Mouse (Mus musculus): ENCODE results near the gene Zc3h18. TPM values are rescaled to one million over a fixed set of nuclear protein-coding genes. Genes with fewer than 3 reads are reported as not detected.

The Zc3h18 gene
- polyA plus RNA-seq, 1 experiment, result 23.3 TPM

- WGBS, result 36% methylated on average over 6 of the region's 6 CpGs
- H3K4me1 ChIP-seq (ENCODE audit: control insufficient read depth, insufficient read depth, insufficient read length, low read length), result no peaks in the 10 kb centered on the region
- H3K27me3 ChIP-seq (ENCODE audit: control insufficient read depth, insufficient read depth, low read length), result no peaks in the 10 kb centered on the region
- TF ChIP-seq CTCF (IDR thresholded peaks at IDR 0.05; ENCODE audit: extremely low read depth, insufficient read length, insufficient replicate concordance, low read depth, low read length) (no peak), POLR2A (IDR thresholded peaks at IDR 0.05; ENCODE audit: low read depth, low read length) (no peak)
- H3K27ac ChIP-seq (ENCODE audit: insufficient read depth, low read depth, low read length), result no peak overlapping the region
- H3K36me3 ChIP-seq (ENCODE audit: control insufficient read depth, insufficient read depth, low read length), result no peaks in the 10 kb centered on the region
- no peak overlapping the region for H3K4me3 ChIP-seq (ENCODE audit: low read depth, low read length)
These were observed 4.7 kb upstream of the Zc3h18 start for GRCm38 (mm10) chr8:122371706-122372105.

GRCm38 (mm10) chr8:122375320-122375719, 1.1 kb upstream of the Zc3h18 start:
- no peak for TF ChIP-seq POLR2A (IDR thresholded peaks at IDR 0.05; ENCODE audit: low read depth, low read length)
- TF ChIP-seq CTCF (IDR thresholded peaks at IDR 0.05; ENCODE audit: extremely low read depth, insufficient read length, insufficient replicate concordance, low read depth, low read length), result no peak
- Histone ChIP-seq H3K27ac (ENCODE audit: insufficient read depth, low read depth, low read length) (no peak overlapping the region), H3K27me3 (ENCODE audit: control insufficient read depth, insufficient read depth, low read length) (no peaks in the 10 kb centered on the region), H3K4me1 (ENCODE audit: control insufficient read depth, insufficient read depth, insufficient read length, low read length) (peaks cover 6% of the 10 kb centered on the region), H3K36me3 (ENCODE audit: control insufficient read depth, insufficient read depth, low read length) (peaks cover 3% of the 10 kb centered on the region; the same call in 1 of the 2 replicates), H3K4me3 (ENCODE audit: low read depth, low read length) (no peak overlapping the region)
- WGBS, result 91% methylated on average over 7 of the region's 7 CpGs

- Histone ChIP-seq H3K27ac (ENCODE audit: insufficient read depth, low read depth, low read length) (no peak overlapping the region), H3K36me3 (ENCODE audit: control insufficient read depth, insufficient read depth, low read length) (peaks cover 5% of the 10 kb centered on the region; the same call in 1 of the 2 replicates), H3K4me3 (ENCODE audit: low read depth, low read length) (peak overlapping the region; percentile 58), H3K4me1 (ENCODE audit: control insufficient read depth, insufficient read depth, insufficient read length, low read length) (peaks cover 6% of the 10 kb centered on the region), H3K27me3 (ENCODE audit: control insufficient read depth, insufficient read depth, low read length) (no peaks in the 10 kb centered on the region)
- 9% methylated on average over 13 of the region's 13 CpGs for WGBS
- TF ChIP-seq CTCF (IDR thresholded peaks at IDR 0.05; ENCODE audit: extremely low read depth, insufficient read length, insufficient replicate concordance, low read depth, low read length), result no peak
- TF ChIP-seq POLR2A (IDR thresholded peaks at IDR 0.05; ENCODE audit: low read depth, low read length), result no peak
These were observed 551 bp upstream of the Zc3h18 start for GRCm38 (mm10) chr8:122375751-122376364.

- Histone ChIP-seq H3K36me3 (ENCODE audit: control insufficient read depth, insufficient read depth, low read length) (peaks cover 49% of the 10 kb centered on the region), H3K27me3 (ENCODE audit: control insufficient read depth, insufficient read depth, low read length) (no peaks in the 10 kb centered on the region), H3K27ac (ENCODE audit: insufficient read depth, low read depth, low read length) (no peak overlapping the region), H3K4me3 (ENCODE audit: low read depth, low read length) (no peak overlapping the region), H3K4me1 (ENCODE audit: control insufficient read depth, insufficient read depth, insufficient read length, low read length) (peaks cover 2% of the 10 kb centered on the region)
- no peak for TF ChIP-seq POLR2A (IDR thresholded peaks at IDR 0.05; ENCODE audit: low read depth, low read length)
- TF ChIP-seq CTCF (IDR thresholded peaks at IDR 0.05; ENCODE audit: extremely low read depth, insufficient read length, insufficient replicate concordance, low read depth, low read length), result no peak
- 38% methylated on average over 4 of the region's 4 CpGs for WGBS
These were observed 6.6 kb downstream of the Zc3h18 start for GRCm38 (mm10) chr8:122383039-122383438.

- 85% methylated on average over 3 of the region's 3 CpGs for WGBS
- Histone ChIP-seq H3K27ac (ENCODE audit: insufficient read depth, low read depth, low read length) (no peak overlapping the region), H3K4me3 (ENCODE audit: low read depth, low read length) (no peak overlapping the region), H3K4me1 (ENCODE audit: control insufficient read depth, insufficient read depth, insufficient read length, low read length) (no peaks in the 10 kb centered on the region), H3K27me3 (ENCODE audit: control insufficient read depth, insufficient read depth, low read length) (no peaks in the 10 kb centered on the region), H3K36me3 (ENCODE audit: control insufficient read depth, insufficient read depth, low read length) (peaks cover 61% of the 10 kb centered on the region)
- no peak for TF ChIP-seq CTCF (IDR thresholded peaks at IDR 0.05; ENCODE audit: extremely low read depth, insufficient read length, insufficient replicate concordance, low read depth, low read length)
- TF ChIP-seq POLR2A (IDR thresholded peaks at IDR 0.05; ENCODE audit: low read depth, low read length), result no peak
These were observed 12.9 kb downstream of the Zc3h18 start for GRCm38 (mm10) chr8:122389357-122389756.

- WGBS, result 78% methylated on average over 3 of the region's 3 CpGs
- H3K27ac ChIP-seq (ENCODE audit: insufficient read depth, low read depth, low read length), result no peak overlapping the region
- H3K4me1 ChIP-seq (ENCODE audit: control insufficient read depth, insufficient read depth, insufficient read length, low read length), result no peaks in the 10 kb centered on the region
- no peak overlapping the region for H3K4me3 ChIP-seq (ENCODE audit: low read depth, low read length)
- TF ChIP-seq CTCF (IDR thresholded peaks at IDR 0.05; ENCODE audit: extremely low read depth, insufficient read length, insufficient replicate concordance, low read depth, low read length), result no peak
- TF ChIP-seq POLR2A (IDR thresholded peaks at IDR 0.05; ENCODE audit: low read depth, low read length), result no peak
- H3K27me3 ChIP-seq (ENCODE audit: control insufficient read depth, insufficient read depth, low read length), result no peaks in the 10 kb centered on the region
- H3K36me3 ChIP-seq (ENCODE audit: control insufficient read depth, insufficient read depth, low read length), result peaks cover 56% of the 10 kb centered on the region
These were observed 14.3 kb downstream of the Zc3h18 start for GRCm38 (mm10) chr8:122390758-122391157.

GRCm38 (mm10) chr8:122393717-122394116, 17.3 kb downstream of the Zc3h18 start:
- Histone ChIP-seq H3K36me3 (ENCODE audit: control insufficient read depth, insufficient read depth, low read length) (peaks cover 43% of the 10 kb centered on the region), H3K27ac (ENCODE audit: insufficient read depth, low read depth, low read length) (no peak overlapping the region), H3K27me3 (ENCODE audit: control insufficient read depth, insufficient read depth, low read length) (no peaks in the 10 kb centered on the region), H3K4me1 (ENCODE audit: control insufficient read depth, insufficient read depth, insufficient read length, low read length) (no peaks in the 10 kb centered on the region), H3K4me3 (ENCODE audit: low read depth, low read length) (no peak overlapping the region)
- TF ChIP-seq CTCF (IDR thresholded peaks at IDR 0.05; ENCODE audit: extremely low read depth, insufficient read length, insufficient replicate concordance, low read depth, low read length) (no peak), POLR2A (IDR thresholded peaks at IDR 0.05; ENCODE audit: low read depth, low read length) (no peak)

Measured in small intestine, adult 2 months (tissue).